Mouse (Mus musculus) testis, adult 2 months (tissue): ENCODE results near the gene Cxcr5. TPM values are rescaled to one million over a fixed set of nuclear protein-coding genes. Genes with fewer than 3 reads are reported as not detected.
A peak's percentile ranks its signal among the peaks of the same experiment; 100 is the strongest.

Experiments used
- H3K27ac ChIP-seq: fragments of 200-500 bp; 2 replicates; pipeline ENCODE4 v1.5.1; 2012; ENCODE audit warnings: low read depth, low read length; ENCODE audit not compliant: control insufficient read depth, insufficient read depth
- H3K27me3 ChIP-seq: fragments of 200-500 bp; 2 replicates; pipeline ENCODE4 v1.6.1; 2012; ENCODE audit warnings: mild to moderate bottlenecking, low read length, moderate library complexity; ENCODE audit not compliant: control insufficient read depth, insufficient read depth
- H3K36me3 ChIP-seq: fragments of 200-500 bp; 2 replicates; pipeline ENCODE4 v1.6.1; 2012; ENCODE audit warnings: mild to moderate bottlenecking, low read length; ENCODE audit not compliant: control insufficient read depth, insufficient read depth
- H3K4me1 ChIP-seq: fragments of 200-500 bp; 2 replicates; pipeline ENCODE4 v1.6.1; 2012; ENCODE audit warnings: low read length; ENCODE audit not compliant: control insufficient read depth, insufficient read depth
- H3K4me3 ChIP-seq: fragments of 200-500 bp; 2 replicates; pipeline ENCODE4 v1.5.1; 2012; ENCODE audit warnings: low read depth, mild to moderate bottlenecking, low read length, moderate library complexity, mixed read lengths; ENCODE audit not compliant: control insufficient read depth
- CTCF ChIP-seq: fragments of 200-500 bp; IDR thresholded peaks from 2 replicates; pipeline ENCODE4 v1.5.1; 2012; ENCODE audit warnings: low read depth, mild to moderate bottlenecking, inconsistent platforms, low read length, moderate library complexity; ENCODE audit not compliant: control insufficient read depth, insufficient read depth, insufficient replicate concordance
- POLR2A ChIP-seq: fragments of 200-500 bp; IDR thresholded peaks from 2 replicates; pipeline ENCODE4 v1.6.1; 2012; ENCODE audit warnings: low read depth, mild to moderate bottlenecking, inconsistent platforms, low read length, moderate library complexity; ENCODE audit not compliant: control insufficient read depth
- polyA plus RNA-seq: library from polyadenylated mRNA; depleted of rRNA; stranded (reverse); fragments of >200 nt; gene quantifications from 2 replicates; pipeline ENCODE4 v1.2.3, GENCODE M21; 2012

Gene Cxcr5
- polyA plus RNA-seq, 1 experiment, result 11.2 TPM

DNA sequence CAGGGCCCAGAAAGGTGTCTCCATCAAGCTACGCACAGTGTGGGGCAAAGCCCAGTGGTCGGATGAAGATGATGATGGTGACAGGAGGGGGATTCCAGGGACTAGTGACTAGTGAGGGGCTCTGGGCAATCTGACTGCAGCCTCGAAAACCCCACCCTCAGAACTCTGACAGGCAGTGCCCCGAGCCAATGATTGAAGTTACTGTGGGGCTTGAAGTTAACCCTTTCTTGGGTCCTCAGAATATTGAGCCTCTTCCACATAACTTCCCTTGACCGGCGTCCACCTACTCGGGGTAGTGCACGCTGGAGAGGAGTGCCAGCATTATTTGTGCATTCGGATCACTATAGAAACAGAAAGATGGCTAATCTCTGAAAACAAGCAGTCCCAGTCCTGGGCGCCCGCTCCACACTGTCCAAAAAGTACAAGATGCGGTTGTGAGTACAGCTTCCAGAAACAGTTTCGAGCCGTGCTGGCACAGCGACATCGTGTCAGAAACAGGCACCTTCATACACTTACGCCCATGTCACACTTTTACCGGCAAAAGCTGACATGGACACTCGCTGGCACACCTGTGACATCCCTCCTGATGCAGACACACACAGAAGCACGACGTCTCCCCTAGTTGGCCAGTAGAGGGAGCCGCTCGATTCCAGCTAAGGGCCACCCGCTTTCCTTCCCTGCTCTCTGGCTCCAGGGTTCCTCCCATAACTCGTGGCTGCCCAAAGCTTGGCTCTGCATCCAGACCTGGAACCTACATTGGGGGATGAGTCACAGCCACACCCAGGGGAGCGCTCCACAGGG is 81.8 kb downstream of the Cxcr5 start:
- Histone ChIP-seq H3K4me1 (peaks cover 21% of the 10 kb centered on the region), H3K36me3 (no peaks in the 10 kb centered on the region), H3K27ac (peak overlapping the region; percentile 81), H3K27me3 (no peaks in the 10 kb centered on the region), H3K4me3 (peak overlapping the region; percentile 83)
- no peak for TF ChIP-seq POLR2A
- peak; percentile 81; the same call in 1 of the 2 replicates for TF ChIP-seq CTCF

DNA sequence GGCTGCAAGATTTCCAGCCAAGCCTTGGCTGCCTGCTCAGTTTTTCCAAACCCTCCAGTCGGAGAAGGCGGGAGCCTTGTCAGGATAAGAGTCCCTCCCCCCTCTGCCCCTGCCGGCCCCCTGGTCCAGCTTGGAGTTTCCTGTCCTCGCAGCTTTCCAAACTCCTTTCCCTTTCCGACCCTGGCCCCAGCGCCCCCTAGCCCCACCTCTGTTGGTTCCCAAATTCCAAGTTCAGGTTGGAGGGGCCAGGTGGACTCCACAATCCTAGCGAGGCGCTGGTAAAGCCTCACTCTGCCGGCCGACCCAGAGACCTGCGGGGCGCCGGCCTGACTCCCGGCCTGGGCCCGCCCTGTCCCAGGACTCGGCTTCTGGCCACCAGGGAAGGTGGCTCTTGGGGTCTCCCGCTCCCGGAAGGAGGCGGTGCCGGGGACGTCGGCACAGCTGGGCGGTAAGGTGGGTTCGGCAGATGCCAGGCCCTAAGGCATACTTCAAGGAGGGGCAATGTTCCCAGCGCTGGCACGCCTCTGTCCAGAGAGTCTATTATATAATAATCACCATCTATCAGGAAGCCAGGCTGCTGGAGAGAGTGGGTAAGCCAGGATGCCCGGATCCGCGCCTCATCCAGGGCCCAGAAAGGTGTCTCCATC is 82.6 kb downstream of the Cxcr5 start:
- peaks cover 21% of the 10 kb centered on the region for H3K4me1 ChIP-seq
- H3K36me3 ChIP-seq, result no peaks in the 10 kb centered on the region
- no peaks in the 10 kb centered on the region for H3K27me3 ChIP-seq
- peak overlapping the region; percentile 81 for H3K27ac ChIP-seq
- H3K4me3 ChIP-seq, result peak overlapping the region; percentile 83
- no peak for TF ChIP-seq POLR2A
- no peak for TF ChIP-seq CTCF

DNA sequence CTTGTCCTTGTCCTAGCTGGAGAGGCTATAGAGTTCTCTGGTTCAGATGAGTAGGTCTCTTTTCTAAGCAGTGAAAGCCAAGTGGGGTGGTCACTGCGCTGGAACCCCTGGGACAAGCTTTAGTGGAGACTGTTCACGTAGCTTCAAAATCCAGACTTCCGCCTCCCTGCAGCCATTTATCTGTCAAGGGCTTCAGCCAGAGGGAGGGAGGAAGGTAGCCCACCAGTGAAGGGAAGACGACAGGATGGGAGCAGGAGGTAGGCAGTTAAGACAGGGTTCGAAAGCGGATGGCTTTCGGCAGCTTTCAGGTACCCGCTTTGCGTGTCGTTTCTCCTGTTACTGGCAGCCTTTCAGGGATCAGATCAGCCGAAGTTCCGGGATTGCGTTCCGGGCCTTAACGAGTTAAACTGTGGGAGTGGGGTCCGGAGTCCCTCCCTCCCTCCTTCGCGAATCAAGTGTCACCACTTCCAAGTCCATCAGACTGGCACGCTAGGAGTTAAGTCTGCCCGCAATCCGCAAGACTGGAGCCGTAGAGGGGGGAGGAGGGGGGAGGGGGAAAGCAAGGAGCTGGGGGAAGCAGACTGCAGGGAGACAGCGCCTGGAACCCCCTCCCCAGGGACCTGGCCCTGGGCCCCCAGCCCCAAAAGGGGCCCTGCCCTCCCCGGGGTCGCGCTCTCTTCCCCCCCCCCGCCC is 83.3 kb downstream of the Cxcr5 start:
- no peaks in the 10 kb centered on the region for H3K27me3 ChIP-seq
- TF ChIP-seq POLR2A, result no peak; the same call in 1 of the 2 replicates
- no peak for TF ChIP-seq CTCF
- H3K27ac ChIP-seq, result peak overlapping the region; percentile 41
- no peaks in the 10 kb centered on the region for H3K36me3 ChIP-seq
- peaks cover 15% of the 10 kb centered on the region for H3K4me1 ChIP-seq
- H3K4me3 ChIP-seq, result peak overlapping the region; percentile 83

DNA sequence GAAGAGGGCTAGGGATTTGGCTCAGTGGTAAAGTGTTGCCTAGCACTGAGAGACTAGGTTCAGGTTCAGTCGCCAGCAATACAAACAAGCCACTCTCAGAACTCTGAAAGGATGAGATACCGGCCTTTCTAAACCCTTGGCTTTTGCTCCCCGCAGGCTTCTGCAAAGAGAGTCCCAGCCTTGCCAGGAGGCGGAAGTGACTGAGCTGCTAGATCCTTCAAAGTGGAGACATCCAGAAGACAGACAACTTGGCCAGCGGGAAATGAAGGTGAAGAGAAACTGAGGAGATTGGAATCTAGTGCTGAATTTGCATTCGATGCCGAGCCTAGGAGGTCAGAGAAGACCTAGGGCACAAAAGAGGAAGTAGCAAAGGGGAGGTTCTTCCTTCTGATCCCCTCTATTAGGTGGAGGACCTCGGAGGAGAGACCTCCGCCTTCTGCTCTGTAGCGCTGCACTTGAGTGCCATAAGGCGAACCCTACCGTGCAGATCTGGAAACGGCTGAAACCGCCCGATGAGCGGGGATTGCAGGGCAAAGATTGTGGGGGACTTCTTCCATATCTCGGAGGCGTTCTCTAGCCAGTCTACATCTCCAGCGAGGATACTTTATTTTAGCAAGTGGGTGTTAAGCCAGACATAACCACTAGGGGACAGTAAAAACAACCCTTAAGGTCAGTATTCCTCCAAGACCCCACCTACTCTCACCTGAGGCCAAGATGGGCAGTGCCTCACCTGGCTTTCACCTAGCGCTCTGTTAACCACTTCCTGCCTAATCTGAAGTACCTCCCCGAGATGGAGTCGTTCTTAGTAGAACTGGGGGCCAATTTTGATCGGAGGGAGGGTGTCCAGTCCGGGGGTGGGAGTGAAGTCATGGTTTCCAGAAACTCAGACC is 84.1 kb downstream of the Cxcr5 start:
- TF ChIP-seq CTCF (peak; percentile 50; the same call in 1 of the 2 replicates), POLR2A (no peak)
- Histone ChIP-seq H3K27me3 (no peaks in the 10 kb centered on the region), H3K36me3 (no peaks in the 10 kb centered on the region), H3K4me3 (peak overlapping the region; percentile 83), H3K27ac (peak overlapping the region; percentile 41; the same call in 1 of the 2 replicates), H3K4me1 (peaks cover 13% of the 10 kb centered on the region)

DNA sequence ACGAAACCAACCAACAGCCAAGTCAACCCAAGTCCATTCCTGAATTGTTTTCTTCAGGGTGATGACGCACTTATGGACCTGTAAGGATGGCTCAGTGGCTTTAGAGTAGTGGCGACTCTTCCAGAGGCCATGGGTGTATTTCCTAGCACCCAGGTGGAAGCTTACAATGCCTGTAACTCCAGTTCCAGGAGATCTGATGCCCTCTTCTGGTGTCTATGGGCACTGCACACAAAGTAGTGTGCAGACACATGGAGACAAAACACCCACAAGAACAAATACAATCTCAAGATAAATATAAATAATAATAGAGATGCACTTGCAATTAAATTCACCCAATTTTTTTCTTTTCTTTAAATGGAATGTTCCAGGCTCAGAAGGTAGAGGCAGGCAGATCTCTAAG is 85.7 kb downstream of the Cxcr5 start:
- TF ChIP-seq POLR2A (no peak), CTCF (no peak)
- peaks cover 13% of the 10 kb centered on the region for H3K4me1 ChIP-seq
- no peaks in the 10 kb centered on the region for H3K36me3 ChIP-seq
- no peak overlapping the region for H3K27ac ChIP-seq
- H3K27me3 ChIP-seq, result no peaks in the 10 kb centered on the region
- H3K4me3 ChIP-seq, result no peak overlapping the region

DNA sequence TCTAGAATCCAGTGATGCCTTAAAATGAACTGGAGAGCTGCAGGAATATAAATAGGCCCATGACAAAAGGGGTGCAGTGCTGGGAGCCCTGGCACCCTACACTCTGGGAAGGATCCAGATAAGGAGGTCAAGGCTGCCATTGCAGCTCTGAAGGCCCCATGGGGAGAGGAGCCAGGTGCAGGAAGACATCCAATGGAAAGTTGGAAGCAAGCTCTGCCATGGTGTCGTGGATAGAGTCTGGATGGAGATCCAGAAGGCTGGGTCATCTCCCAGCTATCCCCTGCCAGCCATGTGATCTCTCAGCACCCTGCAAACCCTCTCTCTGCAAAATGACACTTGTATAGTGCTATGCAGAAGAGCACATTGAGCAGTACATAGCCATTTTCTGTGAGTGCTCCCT is 87.3 kb downstream of the Cxcr5 start:
- H3K36me3 ChIP-seq, result no peaks in the 10 kb centered on the region
- no peaks in the 10 kb centered on the region for H3K27me3 ChIP-seq
- H3K4me1 ChIP-seq, result peaks cover 11% of the 10 kb centered on the region
- no peak for TF ChIP-seq CTCF
- TF ChIP-seq POLR2A, result no peak
- no peak overlapping the region for H3K27ac ChIP-seq
- H3K4me3 ChIP-seq, result no peak overlapping the region
